Mouse (Mus musculus): ENCODE results near the gene Pde11a. TPM values are rescaled to one million over a fixed set of nuclear protein-coding genes. Genes with fewer than 3 reads are reported as not detected.

Gene Pde11a
- polyA plus RNA-seq, 1 experiment from 2014 or later = 0.12 TPM

DNA sequence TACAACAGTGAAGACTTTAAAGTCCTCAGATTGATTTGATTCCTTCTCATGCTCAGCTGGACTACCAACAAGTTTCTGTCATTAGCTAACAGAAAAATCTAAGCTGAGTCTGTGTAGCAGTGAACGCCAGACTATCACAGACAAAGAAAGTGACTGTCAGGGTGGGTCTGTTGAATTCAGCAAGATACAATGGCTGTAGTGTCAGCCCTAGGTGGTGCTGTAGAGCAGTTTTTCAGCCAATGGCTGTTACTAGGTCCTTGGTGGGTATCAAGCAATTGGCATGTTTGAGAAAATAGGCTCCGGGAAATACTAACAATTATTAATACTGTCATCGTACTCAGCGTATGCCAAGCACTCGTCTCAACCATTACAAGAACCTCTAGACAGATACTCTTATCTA, 274.5 kb downstream of the Pde11a start:
- H3K9me3 ChIP-seq (replicated peaks) = no peaks in the 10 kb centered on the region
- no peaks in the 10 kb centered on the region for H3K27me3 ChIP-seq (replicated peaks)
- H3K4me1 ChIP-seq = no peaks in the 10 kb centered on the region
- no peak overlapping the region for H3K27ac ChIP-seq
- no peak overlapping the region for H3K4me3 ChIP-seq
- no peak overlapping the region for H3K9ac ChIP-seq
- no peak for ATAC-seq
- H3K4me2 ChIP-seq = no peak overlapping the region
- 76% methylated on average over 5 of the region's 5 CpGs for WGBS (ENCODE audit: insufficient replicate concordance)
- no peaks in the 10 kb centered on the region for H3K36me3 ChIP-seq

DNA sequence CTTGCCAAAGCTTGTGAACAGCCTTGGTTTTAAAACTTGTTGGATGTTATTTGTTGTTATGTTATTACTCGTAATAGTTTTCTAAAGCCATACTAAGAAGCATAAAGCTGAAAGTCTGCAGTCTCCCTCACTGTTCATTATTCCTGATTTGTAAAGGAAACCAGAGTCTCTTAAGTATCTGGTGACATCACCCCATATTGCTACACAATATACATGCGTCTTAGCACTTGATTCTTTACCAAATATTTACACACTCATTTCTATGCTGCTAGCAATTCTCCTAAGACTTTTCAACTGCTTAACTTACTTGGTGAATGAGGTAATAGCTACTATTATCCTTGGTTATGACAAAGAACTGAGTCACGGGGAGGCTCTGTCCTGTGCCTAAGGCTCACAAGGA, 278.4 kb downstream of the Pde11a start:
- 68% methylated on average over 3 of the region's 3 CpGs for WGBS (ENCODE audit: insufficient replicate concordance)
- no peak for ATAC-seq

DNA sequence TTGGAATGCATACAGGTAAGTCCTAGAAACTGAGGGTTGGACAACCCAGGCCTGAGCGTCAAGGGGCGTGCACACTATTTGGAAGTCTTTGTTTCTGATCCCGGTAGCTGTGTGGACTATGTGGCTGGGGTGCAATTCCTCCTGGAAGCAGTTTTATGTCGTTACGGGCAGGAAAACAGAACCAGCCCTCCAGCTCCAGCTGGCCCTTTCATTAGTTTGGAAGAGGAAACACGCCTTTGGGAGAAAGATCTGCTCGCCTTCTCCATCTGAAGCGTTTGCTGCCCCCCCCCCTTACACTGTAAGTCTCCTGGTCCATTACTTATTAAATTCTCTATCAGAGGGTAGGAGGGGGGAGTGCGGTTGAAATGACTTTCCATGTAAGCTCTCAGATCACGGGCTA, 279.0 kb downstream of the Pde11a start:
- ATAC-seq = no peak
- 69% methylated on average over 10 of the region's 10 CpGs for WGBS (ENCODE audit: insufficient replicate concordance)
- no peak overlapping the region for H3K27ac ChIP-seq

More for the DNA sequence above, 278.4 kb downstream of the Pde11a start:
- Histone ChIP-seq H3K27ac (no peak overlapping the region), H3K9me3 (replicated peaks) (no peaks in the 10 kb centered on the region), H3K4me3 (no peak overlapping the region), H3K36me3 (no peaks in the 10 kb centered on the region), H3K4me1 (no peaks in the 10 kb centered on the region), H3K9ac (no peak overlapping the region), H3K4me2 (no peak overlapping the region), H3K27me3 (replicated peaks) (no peaks in the 10 kb centered on the region)

DNA sequence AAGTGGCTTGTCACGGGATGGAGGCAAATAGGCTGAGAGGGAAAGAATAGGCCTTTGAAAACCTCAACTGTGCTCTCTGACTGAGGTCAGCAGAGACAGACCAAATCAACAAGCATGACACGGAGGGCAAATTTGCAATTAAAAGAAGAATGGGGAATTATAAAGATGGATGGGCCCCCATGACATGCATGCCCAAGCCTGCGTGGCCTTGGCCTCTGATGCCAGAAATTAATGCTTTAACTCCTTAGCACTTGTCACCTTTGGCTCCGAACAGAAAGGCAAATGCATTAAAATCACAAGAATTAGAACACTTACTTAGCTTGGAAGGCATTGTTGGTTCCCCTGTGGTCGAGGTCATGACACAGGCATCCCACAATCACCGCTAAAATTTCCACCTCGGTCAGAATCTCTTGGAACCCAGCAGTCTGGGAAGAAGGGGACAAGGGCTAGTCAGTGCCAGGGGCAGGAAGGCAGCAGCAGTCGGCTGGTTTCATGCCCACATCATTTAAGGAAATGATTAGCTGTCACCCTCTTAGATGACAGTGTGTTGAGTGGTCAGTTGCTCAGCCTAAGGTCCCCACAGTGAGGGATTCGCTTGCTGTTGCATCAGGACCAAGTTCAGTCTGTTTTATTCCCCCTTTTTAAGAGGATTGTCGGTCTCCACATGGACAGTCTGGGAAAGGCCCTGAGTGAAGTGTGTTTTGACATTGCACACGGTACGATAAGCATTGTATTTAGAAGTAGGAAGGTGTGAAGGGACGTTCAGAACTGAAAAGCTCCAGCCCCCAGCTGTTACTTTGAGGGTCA, 279.7 kb downstream of the Pde11a start:
- no peaks in the 10 kb centered on the region for H3K4me1 ChIP-seq
- no peak overlapping the region for H3K4me2 ChIP-seq
- no peak overlapping the region for H3K4me3 ChIP-seq
- H3K36me3 ChIP-seq = no peaks in the 10 kb centered on the region
- no peak for ATAC-seq
- no peak overlapping the region for H3K9ac ChIP-seq
- H3K9me3 ChIP-seq (replicated peaks) = no peaks in the 10 kb centered on the region
- WGBS (ENCODE audit: insufficient replicate concordance) = 67% methylated on average over 13 of the region's 13 CpGs
- H3K27me3 ChIP-seq (replicated peaks) = no peaks in the 10 kb centered on the region
- no peak overlapping the region for H3K27ac ChIP-seq

More for the DNA sequence above, 279.0 kb downstream of the Pde11a start:
- H3K4me3 ChIP-seq = no peak overlapping the region
- no peaks in the 10 kb centered on the region for H3K9me3 ChIP-seq (replicated peaks)
- H3K4me2 ChIP-seq = no peak overlapping the region
- H3K27me3 ChIP-seq (replicated peaks) = no peaks in the 10 kb centered on the region
- no peaks in the 10 kb centered on the region for H3K36me3 ChIP-seq
- no peaks in the 10 kb centered on the region for H3K4me1 ChIP-seq
- no peak overlapping the region for H3K9ac ChIP-seq

DNA sequence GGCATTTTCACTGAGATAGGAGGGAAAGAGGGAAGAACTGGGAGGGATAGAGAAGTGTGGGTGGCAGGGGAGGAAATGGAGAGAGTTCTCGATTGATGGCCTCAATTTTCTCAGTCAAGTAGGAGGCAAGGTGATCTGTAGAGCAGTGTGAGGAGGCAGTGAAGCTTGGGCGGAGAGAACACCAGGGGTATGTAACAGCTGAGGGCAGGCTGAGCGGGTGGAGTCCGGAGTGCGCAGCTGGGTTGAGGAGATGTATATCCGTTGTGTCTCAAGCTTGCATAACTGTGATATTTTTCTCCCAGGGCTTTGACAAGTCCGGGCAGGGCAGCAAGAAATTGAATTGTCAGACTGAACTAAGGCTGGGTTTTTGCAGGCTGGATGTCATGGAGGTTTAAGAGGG, 281.0 kb downstream of the Pde11a start:
- H3K27ac ChIP-seq = no peak overlapping the region
- no peak overlapping the region for H3K4me2 ChIP-seq
- H3K4me1 ChIP-seq = no peaks in the 10 kb centered on the region
- H3K9ac ChIP-seq = no peak overlapping the region
- WGBS (ENCODE audit: insufficient replicate concordance) = 62% methylated on average over 7 of the region's 7 CpGs
- H3K4me3 ChIP-seq = no peak overlapping the region
- H3K27me3 ChIP-seq (replicated peaks) = no peaks in the 10 kb centered on the region
- no peaks in the 10 kb centered on the region for H3K9me3 ChIP-seq (replicated peaks)
- H3K36me3 ChIP-seq = no peaks in the 10 kb centered on the region
- no peak for ATAC-seq

DNA sequence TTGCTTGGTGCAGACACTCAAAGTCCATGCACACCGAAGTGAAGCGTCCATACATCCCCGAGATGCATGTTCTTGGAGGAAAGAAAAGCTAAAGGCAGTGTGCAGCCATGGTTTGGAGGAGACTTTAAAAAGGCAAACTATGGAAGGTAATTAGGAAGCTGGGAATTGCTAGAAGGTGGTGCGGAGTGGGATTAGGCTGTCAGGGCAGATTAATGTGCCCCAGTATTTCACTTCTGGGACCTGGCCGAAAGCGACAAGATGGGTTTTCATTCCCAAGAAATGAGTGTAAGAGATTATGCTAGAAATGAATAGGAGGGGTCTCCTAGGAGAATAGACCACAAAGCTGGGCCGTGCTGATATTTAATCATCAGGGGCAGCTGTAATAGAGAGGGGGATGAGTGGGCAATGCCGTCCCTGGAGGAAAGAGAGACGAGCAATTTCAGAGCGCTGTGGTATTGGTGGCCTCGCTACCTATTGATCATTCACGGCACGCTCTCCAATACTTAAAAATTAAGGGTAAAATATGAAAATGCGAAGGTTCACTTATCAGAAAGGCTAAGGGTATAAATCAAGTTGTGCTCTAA, 284.7 kb downstream of the Pde11a start:
- H3K27ac ChIP-seq = no peak overlapping the region
- no peak for ATAC-seq
- no peaks in the 10 kb centered on the region for H3K36me3 ChIP-seq
- no peaks in the 10 kb centered on the region for H3K4me1 ChIP-seq
- H3K4me2 ChIP-seq = no peak overlapping the region
- no peaks in the 10 kb centered on the region for H3K27me3 ChIP-seq (replicated peaks)
- no peaks in the 10 kb centered on the region for H3K9me3 ChIP-seq (replicated peaks)
- H3K9ac ChIP-seq = no peak overlapping the region
- H3K4me3 ChIP-seq = no peak overlapping the region
- whole genome bisulfite sequencing (ENCODE audit: insufficient replicate concordance) = 79% methylated on average over 14 of the region's 14 CpGs

DNA sequence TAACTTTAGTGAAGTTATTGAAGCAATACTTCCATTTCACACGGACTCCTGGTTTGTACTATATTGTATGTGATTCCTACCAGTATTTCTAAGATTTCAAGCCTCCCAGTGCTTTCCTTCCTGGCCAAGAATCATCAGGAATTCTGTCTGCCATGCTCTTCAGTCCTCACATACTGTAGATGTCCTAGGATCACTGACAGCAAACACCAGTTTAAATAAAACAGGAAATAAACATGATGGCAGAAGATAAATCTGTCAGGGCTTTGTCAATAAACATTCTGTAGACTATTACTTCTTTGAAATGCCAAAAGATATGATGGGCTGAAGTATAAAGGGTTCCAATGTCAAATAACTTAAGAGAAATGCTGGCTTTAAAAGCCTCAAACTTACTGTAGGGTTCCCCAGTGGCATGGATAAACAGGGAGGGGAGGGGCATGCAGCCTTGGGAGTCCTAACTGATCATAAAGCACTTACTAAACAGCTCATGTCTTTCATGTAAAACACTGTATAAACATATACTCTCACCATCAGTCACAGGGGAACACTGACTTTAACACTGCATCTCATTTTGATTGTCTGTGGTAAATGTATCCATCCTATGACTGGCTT, 285.6 kb downstream of the Pde11a start:
- WGBS (ENCODE audit: insufficient replicate concordance) = 56% methylated on average over 1 of the region's 1 CpGs
- H3K27ac ChIP-seq = no peak overlapping the region
- no peaks in the 10 kb centered on the region for H3K9me3 ChIP-seq (replicated peaks)
- H3K9ac ChIP-seq = no peak overlapping the region
- no peaks in the 10 kb centered on the region for H3K4me1 ChIP-seq
- no peaks in the 10 kb centered on the region for H3K27me3 ChIP-seq (replicated peaks)
- no peaks in the 10 kb centered on the region for H3K36me3 ChIP-seq
- no peak for ATAC-seq
- H3K4me2 ChIP-seq = no peak overlapping the region
- H3K4me3 ChIP-seq = no peak overlapping the region

DNA sequence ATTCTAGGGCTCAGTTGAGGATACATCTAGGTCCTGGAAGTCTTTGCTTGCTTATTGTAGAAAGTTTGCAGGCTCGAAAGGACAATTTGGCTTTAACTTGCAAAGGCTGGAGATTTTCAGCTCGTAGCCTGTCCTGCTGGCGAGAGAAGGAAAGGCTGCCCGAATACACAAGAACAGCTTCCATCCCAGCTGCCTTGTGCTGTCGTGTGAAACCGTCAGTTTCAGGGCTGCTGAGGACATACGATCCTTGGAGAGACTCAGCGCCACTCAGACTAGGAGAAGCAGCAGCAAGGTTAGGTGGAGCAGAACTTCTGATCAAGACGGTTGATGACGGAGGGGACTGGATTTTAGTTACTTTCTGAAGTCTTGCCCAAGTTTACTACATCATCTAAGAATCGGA, 287.2 kb downstream of the Pde11a start:
- Histone ChIP-seq H3K27ac (no peak overlapping the region), H3K4me2 (no peak overlapping the region), H3K9ac (no peak overlapping the region), H3K36me3 (no peaks in the 10 kb centered on the region), H3K27me3 (replicated peaks) (no peaks in the 10 kb centered on the region), H3K9me3 (replicated peaks) (no peaks in the 10 kb centered on the region), H3K4me1 (no peaks in the 10 kb centered on the region), H3K4me3 (no peak overlapping the region)
- no peak for ATAC-seq
- 64% methylated on average over 11 of the region's 11 CpGs for WGBS (ENCODE audit: insufficient replicate concordance)

DNA sequence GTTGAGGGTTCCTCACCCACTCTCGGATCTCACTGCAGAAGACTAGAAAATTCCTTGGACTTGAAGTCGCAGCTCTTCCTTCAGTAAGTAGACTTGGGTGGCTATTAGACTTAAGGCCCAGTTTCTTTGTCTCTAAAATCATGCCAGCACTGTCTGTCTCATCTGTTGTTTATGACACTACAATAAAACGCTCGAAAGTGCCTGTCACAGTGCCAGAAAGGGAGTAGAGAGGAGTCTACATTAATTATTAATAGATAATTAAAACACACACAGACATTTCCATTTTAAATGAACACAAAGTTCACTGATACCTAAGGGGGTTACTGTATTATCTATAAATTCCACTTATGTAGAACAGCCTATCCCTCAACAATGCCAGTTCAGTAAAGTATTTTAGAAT, 287.7 kb downstream of the Pde11a start:
- WGBS (ENCODE audit: insufficient replicate concordance) = 70% methylated on average over 4 of the region's 4 CpGs

DNA sequence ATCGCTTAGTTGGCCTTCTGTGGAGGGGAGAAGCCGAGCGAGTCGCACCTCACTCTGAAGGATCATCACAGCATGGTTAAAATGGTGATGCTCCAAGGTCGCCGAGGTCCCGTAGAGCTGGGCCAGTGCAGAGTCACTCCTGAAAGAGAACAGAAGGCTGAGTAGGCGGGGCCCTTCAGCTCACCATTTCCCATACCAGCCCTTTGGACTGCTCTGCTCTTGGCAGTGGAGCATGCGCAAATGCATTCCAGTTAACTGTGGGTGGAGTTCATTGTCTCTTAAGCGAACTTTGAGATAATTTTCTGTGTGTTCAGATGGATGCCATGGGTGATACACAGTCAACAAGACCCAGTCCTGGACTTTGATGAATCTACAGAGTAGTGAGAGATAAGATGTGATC, 288.5 kb downstream of the Pde11a start:
- Histone ChIP-seq H3K27me3 (replicated peaks) (no peaks in the 10 kb centered on the region), H3K4me2 (no peak overlapping the region), H3K4me1 (no peaks in the 10 kb centered on the region), H3K27ac (no peak overlapping the region), H3K9ac (no peak overlapping the region), H3K36me3 (no peaks in the 10 kb centered on the region), H3K4me3 (no peak overlapping the region), H3K9me3 (replicated peaks) (no peaks in the 10 kb centered on the region)
- ATAC-seq = no peak
- WGBS (ENCODE audit: insufficient replicate concordance) = 69% methylated on average over 10 of the region's 10 CpGs

More for the DNA sequence above, 287.7 kb downstream of the Pde11a start:
- no peak overlapping the region for H3K4me2 ChIP-seq
- H3K27me3 ChIP-seq (replicated peaks) = no peaks in the 10 kb centered on the region
- no peak for ATAC-seq
- H3K27ac ChIP-seq = no peak overlapping the region
- H3K9me3 ChIP-seq (replicated peaks) = no peaks in the 10 kb centered on the region
- H3K36me3 ChIP-seq = no peaks in the 10 kb centered on the region
- no peak overlapping the region for H3K4me3 ChIP-seq
- no peak overlapping the region for H3K9ac ChIP-seq
- H3K4me1 ChIP-seq = no peaks in the 10 kb centered on the region

DNA sequence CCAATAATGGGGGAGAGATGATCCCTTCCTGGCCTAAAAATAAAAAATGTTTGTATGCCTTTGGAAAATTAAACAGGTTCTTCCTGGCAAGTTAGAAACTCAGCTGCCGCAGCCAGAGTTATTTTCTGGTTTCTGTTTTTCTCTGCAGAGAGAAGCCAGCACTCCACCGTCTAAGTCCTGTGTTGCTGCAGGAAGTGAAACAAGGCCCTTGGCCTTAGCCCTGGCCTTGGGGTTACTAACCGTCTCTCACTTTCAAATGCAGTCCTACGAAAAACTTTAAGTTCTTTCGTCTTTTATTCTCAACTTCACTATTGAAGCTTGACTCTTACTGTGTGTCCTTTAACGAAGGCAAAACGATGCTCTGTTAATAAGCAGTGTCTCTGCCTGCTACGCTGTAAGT, 289.0 kb downstream of the Pde11a start:
- ATAC-seq = no peak
- no peaks in the 10 kb centered on the region for H3K36me3 ChIP-seq
- H3K4me2 ChIP-seq = no peak overlapping the region
- WGBS (ENCODE audit: insufficient replicate concordance) = 69% methylated on average over 8 of the region's 8 CpGs
- H3K27me3 ChIP-seq (replicated peaks) = no peaks in the 10 kb centered on the region
- H3K27ac ChIP-seq = no peak overlapping the region
- H3K4me1 ChIP-seq = no peaks in the 10 kb centered on the region
- H3K4me3 ChIP-seq = no peak overlapping the region
- H3K9me3 ChIP-seq (replicated peaks) = no peaks in the 10 kb centered on the region
- no peak overlapping the region for H3K9ac ChIP-seq

DNA sequence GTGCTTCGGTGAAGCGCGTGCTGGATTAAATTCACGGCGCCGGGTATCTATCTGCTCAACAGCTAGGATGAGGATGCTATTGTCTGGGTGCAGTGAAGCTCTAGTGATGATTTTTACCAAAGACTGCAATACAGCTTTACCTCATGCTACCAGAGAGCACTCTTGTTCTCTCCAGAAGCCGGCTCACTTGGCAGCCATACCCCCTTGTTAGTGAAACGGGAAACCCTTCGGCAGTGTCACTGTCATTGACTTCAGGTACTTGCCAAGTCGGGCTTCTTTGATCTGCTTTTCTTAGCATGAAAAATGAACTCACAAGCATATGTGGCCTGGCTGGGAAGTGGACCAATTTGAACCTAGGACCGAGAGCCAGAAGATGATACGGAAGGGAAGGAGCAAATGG, 290.8 kb downstream of the Pde11a start:
- Histone ChIP-seq H3K27me3 (replicated peaks) (no peaks in the 10 kb centered on the region), H3K27ac (no peak overlapping the region), H3K9me3 (replicated peaks) (no peaks in the 10 kb centered on the region), H3K4me1 (no peaks in the 10 kb centered on the region), H3K4me3 (no peak overlapping the region), H3K36me3 (no peaks in the 10 kb centered on the region), H3K4me2 (no peak overlapping the region), H3K9ac (no peak overlapping the region)
- ATAC-seq = no peak
- 83% methylated on average over 12 of the region's 12 CpGs for WGBS (ENCODE audit: insufficient replicate concordance)
